Mouse (Mus musculus) olfactory bulb, adult 2 months (tissue): Measurements from ENCODE around the gene Gcnt1. TPM values are rescaled to one million over a fixed set of nuclear protein-coding genes. Genes with fewer than 3 reads are reported as not detected.
A peak's percentile ranks its signal among the peaks of the same experiment; 100 is the strongest.

ENCODE experiments used
- H3K27ac ChIP-seq: fragments of 200-500 bp; 2 replicates; pipeline ENCODE4 v1.5.1; 2012; ENCODE audit warnings: low read depth, low read length; ENCODE audit not compliant: insufficient read depth
- H3K4me1 ChIP-seq: fragments of 200-500 bp; 2 replicates; pipeline ENCODE4 v1.6.1; 2012; ENCODE audit warnings: low read length; ENCODE audit not compliant: control insufficient read depth, insufficient read depth
- H3K4me3 ChIP-seq: fragments of 200-500 bp; 2 replicates; pipeline ENCODE4 v1.5.1; 2012; ENCODE audit warnings: mild to moderate bottlenecking, low read depth, low read length, moderate library complexity; ENCODE audit not compliant: insufficient read depth
- CTCF ChIP-seq: fragments of 200-500 bp; IDR thresholded peaks from 2 replicates; pipeline ENCODE4 v1.5.1; 2012; ENCODE audit warnings: low read depth, mild to moderate bottlenecking, low read length, moderate library complexity; ENCODE audit not compliant: insufficient read depth
- POLR2A ChIP-seq: fragments of 200-500 bp; IDR thresholded peaks from 2 replicates; pipeline ENCODE4 v1.6.1; 2012; ENCODE audit warnings: mild to moderate bottlenecking, low read depth, low read length, moderate library complexity; ENCODE audit not compliant: insufficient read depth
- WGBS: fragments of 180-500 bp; shearing (Covaris S2); methylation state at CpG from one replicate; pipeline ENCODE4 v1.1.7; 2018; 5-methylcytosine and 5-hydroxymethylcytosine counted together
- polyA plus RNA-seq: library from polyadenylated mRNA; stranded (reverse); fragments of >200 nt; gene quantifications from 2 replicates; pipeline ENCODE4 v1.2.4, GENCODE M21; 2012; ENCODE audit warnings: low replicate concordance; ENCODE audit not compliant: missing spikeins, insufficient read depth, insufficient read length

The Gcnt1 gene
- polyA plus RNA-seq, 1 experiment: not detected

GRCm38 (mm10) chr19:17399965-17400364 is 27.3 kb upstream of the Gcnt1 start:
- no peak overlapping the region for H3K4me3 ChIP-seq
- H3K27ac ChIP-seq: no peak overlapping the region
- 0 out of 2 replicates have a peak, but pooled peaks cover 2% of the 10 kb centered on the region for H3K4me1 ChIP-seq
- TF ChIP-seq POLR2A (no peak), CTCF (no peak)
- WGBS: 91% methylated on average over 4 of the region's 4 CpGs

- WGBS: 80% methylated on average over 5 of the region's 5 CpGs
- 0 out of 2 replicates have a peak, but pooled peaks cover 2% of the 10 kb centered on the region for H3K4me1 ChIP-seq
- H3K27ac ChIP-seq: no peak overlapping the region
- TF ChIP-seq POLR2A: no peak
- TF ChIP-seq CTCF: no peak
- H3K4me3 ChIP-seq: no peak overlapping the region
These were observed 25.3 kb upstream of the Gcnt1 start for GRCm38 (mm10) chr19:17397922-17398321.

GRCm38 (mm10) chr19:17396802-17397201 is 24.2 kb upstream of the Gcnt1 start:
- H3K4me1 ChIP-seq: 0 out of 2 replicates have a peak, but pooled peaks cover 2% of the 10 kb centered on the region
- WGBS: 89% methylated on average over 4 of the region's 4 CpGs
- H3K4me3 ChIP-seq: no peak overlapping the region
- no peak overlapping the region for H3K27ac ChIP-seq
- TF ChIP-seq POLR2A: no peak
- TF ChIP-seq CTCF: no peak

- H3K4me1 ChIP-seq: 0 out of 2 replicates have a peak, but pooled peaks cover 2% of the 10 kb centered on the region
- H3K4me3 ChIP-seq: peak within 1 kb of the TSS; percentile 67
- under 1% methylated on average over 83 of the region's 83 CpGs for WGBS
- TF ChIP-seq CTCF: no peak
- peak; percentile 83; the same call in 1 of the 2 replicates for TF ChIP-seq POLR2A
- peak within 1 kb of the TSS; percentile 1; the same call in 1 of the 2 replicates for H3K27ac ChIP-seq
These were observed 21.4 kb upstream of the Gcnt1 start, which contains the start of gene Rfk for GRCm38 (mm10) chr19:17393841-17394591. Gene Rfk, plus strand, starts transcription at chr19:17394043.

- Histone ChIP-seq H3K4me1 (0 out of 2 replicates have a peak, but pooled peaks cover 2% of the 10 kb centered on the region), H3K4me3 (no peak overlapping the region), H3K27ac (no peak overlapping the region)
- no peak for TF ChIP-seq POLR2A
- TF ChIP-seq CTCF: no peak
- 31% methylated on average over 3 of the region's 3 CpGs for WGBS
These were observed 20.2 kb upstream of the Gcnt1 start for GRCm38 (mm10) chr19:17392866-17393265.

GRCm38 (mm10) chr19:17388404-17388803 is 15.8 kb upstream of the Gcnt1 start:
- H3K4me1 ChIP-seq: no peaks in the 10 kb centered on the region
- TF ChIP-seq POLR2A: no peak
- no peak for TF ChIP-seq CTCF
- H3K27ac ChIP-seq: no peak overlapping the region
- 1% methylated on average over 2 of the region's 2 CpGs for WGBS
- H3K4me3 ChIP-seq: no peak overlapping the region

- Histone ChIP-seq H3K4me1 (peaks cover 5% of the 10 kb centered on the region; the same call in 1 of the 2 replicates), H3K27ac (no peak overlapping the region), H3K4me3 (no peak overlapping the region)
- 55% methylated on average over 6 of the region's 6 CpGs for WGBS
- no peak for TF ChIP-seq CTCF
These were observed 13.8 kb upstream of the Gcnt1 start for GRCm38 (mm10) chr19:17386424-17386823.

- H3K27ac ChIP-seq: no peak overlapping the region
- no peak for TF ChIP-seq CTCF
- no peak for TF ChIP-seq POLR2A
- H3K4me3 ChIP-seq: no peak overlapping the region
- WGBS: 71% methylated on average over 1 of the region's 1 CpGs
- peaks cover 5% of the 10 kb centered on the region; the same call in 1 of the 2 replicates for H3K4me1 ChIP-seq
These were observed 12.8 kb upstream of the Gcnt1 start for GRCm38 (mm10) chr19:17385426-17385825.

- TF ChIP-seq POLR2A: no peak
- TF ChIP-seq CTCF: no peak
- Histone ChIP-seq H3K4me1 (peaks cover 5% of the 10 kb centered on the region; the same call in 1 of the 2 replicates), H3K4me3 (no peak overlapping the region), H3K27ac (no peak overlapping the region)
- 95% methylated on average over 4 of the region's 4 CpGs for WGBS
These were observed 12.4 kb upstream of the Gcnt1 start for GRCm38 (mm10) chr19:17385022-17385421.
